Mouse (Mus musculus) brain, embryonic 18.5 days (tissue): ENCODE measurements around the gene Tbc1d22a.
"Not testable (repeated sequence)": the region's sequence is repeated elsewhere in the genome, so short reads cannot be mapped to it uniquely, and the experiment has no call there.

Experiments used
- DNase-seq: peaks from one replicate; pipeline ENCODE4 v3.0.0-alpha.2; 2012; ENCODE audit warnings: low read depth, low spot score

Gene Tbc1d22a

GRCm38 (mm10) chr15:86180427-86180826, 33.8 kb upstream of the Tbc1d22a start:
- DNase-seq: no peak

- DNase-seq: not testable (repeated sequence)
Observed at GRCm38 (mm10) chr15:86181321-86181720, 32.9 kb upstream of the Tbc1d22a start.

- DNase-seq: no peak
Observed at GRCm38 (mm10) chr15:86181941-86182439, 32.3 kb upstream of the Tbc1d22a start.

GRCm38 (mm10) chr15:86182646-86183045, 31.6 kb upstream of the Tbc1d22a start:
- DNase-seq: no peak

- no peak for DNase-seq
Observed at GRCm38 (mm10) chr15:86183484-86183883, 30.8 kb upstream of the Tbc1d22a start.

- DNase-seq: no peak
Observed at GRCm38 (mm10) chr15:86184071-86184470, 30.2 kb upstream of the Tbc1d22a start.

- no peak for DNase-seq
Observed at GRCm38 (mm10) chr15:86184851-86185688, 29.2 kb upstream of the Tbc1d22a start.

GRCm38 (mm10) chr15:86185689-86186569, 28.3 kb upstream of the Tbc1d22a start, which contains the start of gene Cerk:
TSS of gene Cerk (minus strand) at chr15:86186141.
- no peak for DNase-seq

GRCm38 (mm10) chr15:86186686-86187085, 27.6 kb upstream of the Tbc1d22a start:
- DNase-seq: no peak

- DNase-seq: no peak
Observed at GRCm38 (mm10) chr15:86188186-86188585, 26.1 kb upstream of the Tbc1d22a start.

- no peak for DNase-seq
Observed at GRCm38 (mm10) chr15:86188746-86189470, 25.4 kb upstream of the Tbc1d22a start.

GRCm38 (mm10) chr15:86190387-86190786, 23.9 kb upstream of the Tbc1d22a start:
- DNase-seq: no peak

GRCm38 (mm10) chr15:86191505-86191904, 22.8 kb upstream of the Tbc1d22a start:
- no peak for DNase-seq

- no peak for DNase-seq
Observed at GRCm38 (mm10) chr15:86191933-86192332, 22.3 kb upstream of the Tbc1d22a start.

GRCm38 (mm10) chr15:86194676-86195453, 19.4 kb upstream of the Tbc1d22a start:
- not testable (repeated sequence) for DNase-seq

GRCm38 (mm10) chr15:86199052-86199451, 15.2 kb upstream of the Tbc1d22a start:
- DNase-seq: no peak

GRCm38 (mm10) chr15:86199482-86199881, 14.8 kb upstream of the Tbc1d22a start:
- no peak for DNase-seq

GRCm38 (mm10) chr15:86200169-86200568, 14.1 kb upstream of the Tbc1d22a start:
- DNase-seq: no peak

- DNase-seq: no peak
Observed at GRCm38 (mm10) chr15:86201095-86201494, 13.2 kb upstream of the Tbc1d22a start.

- no peak for DNase-seq
Observed at GRCm38 (mm10) chr15:86201696-86202330, 12.4 kb upstream of the Tbc1d22a start.
